Mouse (Mus musculus) heart, postnatal 0 days (tissue): ENCODE results near the gene Nim1k.

Experiments used
- CTCF ChIP-seq: IDR thresholded peaks from 2 replicates; pipeline ENCODE4 v1.5.1; 2016; ENCODE audit warnings: antibody characterized with exemption, control low read depth, low read depth
- EP300 ChIP-seq: IDR thresholded peaks from 2 replicates; pipeline ENCODE4 v1.6.1; 2016; ENCODE audit warnings: antibody characterized with exemption, low read depth

- TF ChIP-seq CTCF (no peak), EP300 (no peak)
These were observed 31.1 kb downstream of the Nim1k start for GRCm38 (mm10) chr13:119724541-119724940.
